Mouse (Mus musculus) megakaryocyte, adult 5-6 weeks (primary cell): ENCODE measurements around the gene Gm27027. TPM values are rescaled to one million over a fixed set of nuclear protein-coding genes. Genes with fewer than 3 reads are reported as not detected.

Source experiments
- ATAC-seq: 2 replicates; pipeline ENCODE4 v1.8.0; 2016; ENCODE audit warnings: mild to moderate bottlenecking, inconsistent platforms; ENCODE audit not compliant: poor library complexity, severe bottlenecking
- total RNA-seq, 2 experiments: library from RNA; stranded (forward) in 1 of 2; stranded (reverse) in 1 of 2; fragments of 153-499, 151-499 nt in 1 of 2; fragments of 221-1000, 200-1000 nt in 1 of 2; gene quantifications; 2 replicates each; pipeline versions ENCODE4 v1.2.3 to v1.2.4; 2015 to 2017

Gm27027 gene
- total RNA-seq, 2 experiments from 2014 or later: not detected

DNA sequence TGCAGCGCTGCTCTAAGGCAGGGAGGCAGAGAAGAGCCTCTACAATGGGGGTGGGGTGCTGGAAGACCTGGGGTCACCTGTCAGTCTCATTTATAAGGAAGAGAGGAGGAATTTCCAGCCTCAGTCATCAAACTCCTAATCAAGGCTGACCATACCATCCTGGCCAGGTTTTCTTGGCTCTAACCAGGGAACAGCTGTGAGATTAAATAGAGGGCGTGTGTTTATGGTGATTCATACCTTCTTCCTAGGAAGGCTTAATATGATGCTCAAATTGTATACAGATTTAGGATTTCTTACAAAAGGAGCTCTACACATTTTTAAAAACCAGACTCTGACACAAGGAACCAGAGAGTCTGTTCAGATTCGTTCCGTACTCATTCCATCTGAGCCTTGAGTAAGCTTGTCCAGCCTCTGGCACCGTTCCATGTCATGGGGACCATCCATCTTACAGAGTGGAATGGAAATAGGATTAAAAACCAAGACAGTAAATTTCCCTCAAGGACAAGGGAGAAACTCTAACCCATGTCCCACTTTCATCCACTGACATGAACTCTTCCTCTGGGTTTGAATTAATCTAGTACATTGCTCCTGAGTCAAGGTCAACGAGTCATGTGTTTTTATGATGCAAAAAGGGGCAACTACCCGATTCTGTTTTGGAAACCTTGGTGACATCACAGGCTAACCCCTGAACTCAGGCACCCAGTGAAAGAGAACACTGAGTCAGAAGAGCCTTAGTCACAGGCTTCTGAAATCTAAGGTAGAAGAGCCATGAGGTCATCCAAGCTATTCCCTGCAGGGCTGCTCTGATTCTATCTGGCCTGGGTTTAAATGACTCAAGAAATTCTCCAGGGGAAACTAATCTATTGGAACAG lies 16.7 kb downstream of the Gm27027 start:
- no peak for ATAC-seq

- peak; percentile 69 for ATAC-seq
Observed at GRCm38 (mm10) chr2:93976436-93977252, 19.5 kb downstream of the Gm27027 start.

DNA sequence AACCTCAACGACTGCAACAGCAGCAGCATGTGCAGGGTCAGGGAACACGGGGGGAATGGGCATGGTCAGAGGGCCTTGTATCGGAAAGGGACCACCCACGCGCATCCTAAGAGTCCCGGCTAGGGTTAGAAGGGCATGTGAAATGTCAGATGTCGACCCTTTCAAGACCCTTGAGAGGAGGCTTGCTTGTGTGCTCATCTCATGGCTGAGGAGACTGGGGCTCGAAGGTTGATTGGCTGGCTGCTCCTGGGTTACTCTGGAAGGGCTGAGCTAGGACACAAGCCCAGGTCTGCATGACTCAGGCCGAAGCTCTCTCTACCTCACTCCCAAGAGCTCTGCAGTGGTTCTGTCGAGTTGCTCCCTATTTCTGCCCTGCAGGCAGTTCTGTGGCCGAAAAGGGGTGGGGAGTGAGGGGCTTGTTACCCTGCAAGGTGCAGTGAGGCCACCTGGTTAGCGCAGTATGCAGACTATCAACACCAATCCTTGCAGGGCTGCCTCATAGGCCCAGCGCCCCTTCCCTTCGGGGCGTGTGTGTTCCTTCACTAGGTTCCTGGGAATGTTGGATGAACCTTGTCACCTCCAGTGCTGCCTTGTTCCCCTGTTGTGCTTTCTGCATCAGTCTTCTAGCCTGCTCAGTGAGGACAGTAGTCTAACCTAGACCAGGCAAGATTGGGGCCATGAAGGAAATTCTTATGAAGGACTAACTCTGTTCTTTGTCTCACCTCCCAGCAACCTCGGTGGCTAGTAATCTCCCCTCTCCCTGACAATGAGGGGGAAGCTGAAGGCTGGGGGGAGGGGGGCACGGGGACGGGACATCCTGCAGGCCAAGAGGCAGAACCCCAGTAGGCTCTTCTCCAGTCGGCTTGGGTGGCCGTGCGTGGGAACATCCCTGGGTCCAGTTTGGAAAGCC lies 20.4 kb downstream of the Gm27027 start:
- ATAC-seq: no peak

- no peak for ATAC-seq
Observed at GRCm38 (mm10) chr2:93975041-93975440, 21.1 kb downstream of the Gm27027 start.

- ATAC-seq: no peak
Observed at GRCm38 (mm10) chr2:93971647-93972046, 24.5 kb downstream of the Gm27027 start.

GRCm38 (mm10) chr2:93964494-93965160 lies 31.5 kb downstream of the Gm27027 start:
- ATAC-seq: no peak

DNA sequence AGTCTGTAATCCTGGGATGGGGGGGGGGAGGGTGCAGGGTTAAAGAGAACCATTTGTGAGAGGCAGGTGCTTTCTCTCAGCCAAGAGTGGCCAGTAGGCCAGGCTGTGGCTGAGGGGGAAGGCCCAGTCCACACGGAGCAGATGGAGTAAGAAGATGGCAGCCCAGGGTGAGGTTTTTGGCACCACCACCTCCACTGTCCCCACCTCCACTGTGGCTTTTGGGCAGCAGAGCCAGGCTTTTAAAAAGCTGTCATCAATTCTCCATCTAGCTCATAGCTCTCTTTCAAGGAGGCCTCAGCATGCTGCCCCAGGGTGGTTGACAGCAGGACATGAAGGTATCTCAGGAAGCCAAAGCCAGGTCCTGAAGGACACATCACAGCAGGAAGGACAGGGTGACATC lies 32.4 kb downstream of the Gm27027 start:
- ATAC-seq: no peak

- no peak for ATAC-seq
Observed at GRCm38 (mm10) chr2:93961716-93962115, 34.4 kb downstream of the Gm27027 start.

GRCm38 (mm10) chr2:93959346-93959745 lies 36.8 kb downstream of the Gm27027 start:
- no peak for ATAC-seq

DNA sequence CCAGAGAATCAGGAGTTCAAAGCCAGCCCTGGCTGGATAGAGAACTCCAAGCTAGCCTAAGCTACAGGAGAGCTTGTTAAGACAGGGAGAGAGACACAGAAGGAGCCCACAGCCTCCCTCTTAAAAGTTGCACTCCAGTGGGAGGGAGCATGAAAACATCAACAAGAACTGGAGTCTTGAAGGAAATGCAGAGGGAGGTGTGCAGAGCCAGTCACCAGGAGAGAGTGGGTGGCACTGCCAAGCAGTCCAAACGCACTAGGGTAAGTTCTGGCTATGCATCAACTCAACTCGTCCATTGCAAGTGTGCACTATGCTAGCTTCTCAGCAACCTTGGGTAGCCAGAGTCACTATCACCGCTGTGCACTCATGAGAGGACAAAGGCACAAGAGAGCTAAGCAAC lies 37.9 kb downstream of the Gm27027 start:
- ATAC-seq: no peak

DNA sequence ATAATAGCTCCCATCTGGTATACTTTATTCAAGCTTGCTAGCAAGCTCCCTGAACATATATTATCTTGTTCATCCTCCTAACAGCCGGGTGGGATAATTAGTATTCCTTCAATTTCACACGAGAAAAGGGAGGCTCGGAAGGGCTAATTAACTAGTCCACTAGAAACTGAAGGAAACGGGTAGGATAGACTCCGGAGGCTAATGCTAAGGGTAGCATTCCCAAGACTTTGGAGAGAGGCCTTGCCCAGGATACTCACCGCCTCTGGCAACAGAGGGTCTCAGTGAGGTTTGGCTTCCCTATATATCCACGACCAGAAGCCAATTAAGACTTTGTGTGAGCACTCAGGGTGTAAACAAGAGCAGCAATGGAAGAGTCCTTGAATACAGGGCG lies 38.4 kb downstream of the Gm27027 start:
- no peak for ATAC-seq

DNA sequence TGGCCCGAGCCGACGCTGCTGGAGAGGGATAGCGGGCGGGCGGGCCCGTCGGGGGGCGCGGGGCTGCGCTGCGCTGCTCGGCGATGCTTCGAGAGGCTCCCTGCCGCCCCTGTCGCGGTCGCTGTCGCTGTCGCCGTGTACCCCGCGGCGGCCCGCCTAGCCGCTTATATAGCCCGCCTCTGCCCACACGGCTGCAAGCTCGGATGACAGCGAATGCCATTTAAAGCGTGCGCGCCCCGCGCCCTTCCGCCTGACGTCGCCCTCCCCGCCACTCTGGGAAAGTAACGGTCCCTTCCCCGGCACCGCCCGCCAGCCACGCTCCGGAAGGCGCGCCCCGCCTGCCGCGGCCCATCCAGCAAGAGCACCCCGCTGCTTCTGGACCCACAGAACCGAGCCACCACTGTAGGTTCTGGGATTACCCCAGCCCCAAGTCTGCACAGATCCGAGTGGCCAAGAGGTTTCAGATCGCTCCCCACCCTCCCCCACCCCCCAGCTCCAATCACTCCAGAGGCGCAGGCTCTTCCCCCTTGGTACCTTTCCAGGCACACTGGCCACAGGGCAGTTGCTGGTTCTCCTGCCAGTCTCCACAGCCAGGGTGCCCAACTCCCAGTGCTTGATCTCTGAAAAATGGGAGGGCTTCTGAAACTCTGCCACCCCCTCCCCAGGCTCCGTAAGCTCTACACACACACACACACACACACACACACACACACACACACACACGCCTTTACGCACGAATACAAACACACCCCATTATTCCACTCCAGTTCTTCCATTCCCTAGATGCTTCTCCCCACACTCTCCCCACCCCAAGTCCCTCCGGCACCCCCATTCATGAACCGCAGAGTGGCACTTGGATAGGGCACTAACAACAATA lies 39.0 kb downstream of the Gm27027 start, which contains the start of gene Gm13889:
Gm13889 (minus strand) TSS at position 294 of the 877 bp plus-strand sequence.
- ATAC-seq: no peak

- no peak for ATAC-seq
Observed at GRCm38 (mm10) chr2:93956331-93956801, 39.8 kb downstream of the Gm27027 start.

GRCm38 (mm10) chr2:93955886-93956285 lies 40.3 kb downstream of the Gm27027 start:
- no peak for ATAC-seq

DNA sequence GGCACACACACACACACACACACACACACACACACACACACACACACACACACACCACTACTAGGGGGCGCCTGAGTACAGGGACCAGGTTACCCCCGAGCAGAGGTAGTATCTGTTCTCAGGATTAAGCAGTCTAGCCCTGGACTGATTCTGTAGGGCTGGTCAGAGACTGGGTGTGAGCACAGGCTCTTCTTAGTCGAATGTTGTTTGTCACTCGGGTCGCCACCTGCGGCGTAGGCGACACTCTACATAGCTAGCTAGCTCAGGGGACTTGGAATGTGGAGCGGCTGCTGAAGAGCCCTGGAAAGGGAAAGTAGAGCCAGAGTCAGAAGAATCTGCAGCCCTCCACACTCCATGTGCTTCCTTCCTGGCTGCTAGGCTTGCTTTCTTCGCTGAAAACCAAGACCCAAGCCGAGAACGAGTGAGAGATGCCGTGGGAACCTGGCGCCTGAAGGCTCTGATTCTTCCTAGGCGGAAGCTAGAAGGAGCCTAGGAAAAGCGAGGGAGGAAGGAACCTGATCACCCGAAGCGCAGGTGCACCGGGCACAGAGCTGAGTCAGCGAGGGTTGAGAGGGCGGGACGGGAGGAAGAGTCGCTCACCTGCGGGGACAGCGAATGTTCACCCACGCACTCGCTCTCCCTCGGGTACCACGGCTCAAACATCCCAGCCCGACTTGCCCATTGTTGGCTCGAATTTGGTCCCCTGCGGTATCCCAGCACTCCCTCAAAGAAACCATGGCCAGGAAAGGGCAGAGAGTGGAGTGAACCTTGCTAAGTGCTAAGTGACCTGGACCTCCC lies 41.2 kb downstream of the Gm27027 start:
- ATAC-seq: no peak

- ATAC-seq: no peak
Observed at GRCm38 (mm10) chr2:93953726-93954125, 42.4 kb downstream of the Gm27027 start.

- no peak for ATAC-seq
Observed at GRCm38 (mm10) chr2:93946976-93947375, 49.2 kb downstream of the Gm27027 start.

DNA sequence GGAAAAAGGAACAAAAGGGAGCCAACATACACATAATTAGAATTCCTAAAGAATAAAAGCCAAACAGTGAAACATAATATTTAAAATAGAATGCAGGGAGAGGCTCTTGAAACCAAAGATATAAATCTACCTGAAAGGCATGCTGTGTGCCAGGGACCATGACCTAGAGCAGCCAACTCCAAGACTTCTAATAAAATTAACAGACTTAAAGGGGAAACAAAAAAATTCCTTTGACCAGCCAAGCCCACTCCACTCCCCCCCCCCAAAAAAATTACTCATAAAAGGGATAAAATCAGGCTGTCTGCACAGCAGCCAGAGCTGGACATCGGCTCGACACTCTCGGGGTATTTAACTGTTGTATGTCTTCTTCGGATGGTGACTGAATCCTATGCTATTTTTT lies 51.3 kb downstream of the Gm27027 start:
- ATAC-seq: no peak
